Mouse (Mus musculus): ENCODE measurements around the gene Ciz1.
"Not testable (repeated sequence)": the region's sequence is repeated elsewhere in the genome, so short reads cannot be mapped to it uniquely, and the experiment has no call there.

DNA sequence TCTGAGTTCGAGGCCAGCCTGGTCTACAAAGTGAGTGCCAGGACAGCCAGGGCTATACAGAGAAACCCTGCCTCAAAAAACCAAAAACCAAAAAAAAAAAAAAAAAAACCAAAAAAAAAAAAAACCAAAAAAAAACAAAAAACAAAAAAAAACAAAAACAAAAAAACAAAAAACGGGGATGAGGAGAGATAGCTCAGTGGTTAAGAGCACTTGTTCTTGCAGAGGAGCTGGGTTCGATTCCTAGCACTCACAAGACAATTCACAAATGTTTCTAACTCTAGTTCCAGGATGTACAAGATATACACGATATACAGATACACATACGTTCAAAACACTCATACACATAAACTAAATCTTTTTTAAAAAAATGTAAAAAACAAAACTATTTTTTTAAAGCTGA is 10.1 kb downstream of the Ciz1 start:
- TF ChIP-seq CTCF (IDR thresholded peaks at IDR 0.05; ENCODE audit: borderline replicate concordance, insufficient read depth, low read depth, low read length); POLR2A (IDR thresholded peaks at IDR 0.05; ENCODE audit: borderline replicate concordance, insufficient read depth, low read length): not testable (repeated sequence)
